Mouse (Mus musculus) brown adipose tissue, adult 24 weeks (tissue): Measurements from ENCODE around the gene Rnaset2a. TPM values are rescaled to one million over a fixed set of nuclear protein-coding genes. Genes with fewer than 3 reads are reported as not detected.
"Not testable (repeated sequence)": the region's sequence is repeated elsewhere in the genome, so short reads cannot be mapped to it uniquely, and the experiment has no call there.

ENCODE experiments used
- H3K27ac ChIP-seq: fragments of 200-500 bp; replicated peaks from 2 replicates; pipeline ENCODE4 v1.5.1; 2012; ENCODE audit warnings: low read depth, mild to moderate bottlenecking, low read length
- H3K4me1 ChIP-seq: fragments of 200-500 bp; 2 replicates; pipeline ENCODE4 v1.6.1; 2012; ENCODE audit warnings: low read length, mixed read lengths; ENCODE audit not compliant: control insufficient read depth, insufficient read depth, insufficient read length
- H3K4me3 ChIP-seq: fragments of 200-500 bp; 2 replicates; pipeline ENCODE4 v1.5.1; 2012; ENCODE audit warnings: low read depth, mild to moderate bottlenecking, low read length, moderate library complexity; ENCODE audit not compliant: insufficient read depth
- polyA plus RNA-seq: library from polyadenylated mRNA; stranded (reverse); fragments of >200 nt; gene quantifications from 2 replicates; pipeline ENCODE4 v1.2.4, GENCODE M21; 2012; ENCODE audit not compliant: missing spikeins, insufficient read depth, insufficient read length

The Rnaset2a gene
- polyA plus RNA-seq = 15.5 and 15.6 TPM in 2 replicates

- H3K4me3 ChIP-seq = peak within 1 kb of the TSS; percentile 70
- not testable (repeated sequence) for H3K27ac ChIP-seq, H3K4me1 ChIP-seq
Measured at GRCm38 (mm10) chr17:8147439-8148316, at the start of gene Rnaset2a, which contains the start of gene Gm49673. Gene Rnaset2a (minus strand): TSS chr17:8148097. Gene Gm49673 (minus strand): TSS chr17:8147788.

GRCm38 (mm10) chr17:8197652-8198051 is 49.8 kb upstream of the Rnaset2a start:
- no peak overlapping the region for H3K27ac ChIP-seq
- no peak overlapping the region for H3K4me3 ChIP-seq
- H3K4me1 ChIP-seq = no peaks in the 10 kb centered on the region

- Histone ChIP-seq H3K4me1 (no peaks in the 10 kb centered on the region), H3K27ac (0 out of 2 replicates have a peak overlapping the region, but pooled peaks have one; percentile 14), H3K4me3 (no peak overlapping the region)
Measured at GRCm38 (mm10) chr17:8195685-8196376, 47.9 kb upstream of the Rnaset2a start.

GRCm38 (mm10) chr17:8193678-8194077 is 45.8 kb upstream of the Rnaset2a start:
- Histone ChIP-seq H3K4me3 (no peak overlapping the region), H3K27ac (no peak overlapping the region), H3K4me1 (no peaks in the 10 kb centered on the region)

GRCm38 (mm10) chr17:8184217-8184616 is 36.3 kb upstream of the Rnaset2a start:
- Histone ChIP-seq H3K4me3 (no peak overlapping the region), H3K27ac (no peak overlapping the region), H3K4me1 (no peaks in the 10 kb centered on the region)

- Histone ChIP-seq H3K4me3 (no peak overlapping the region), H3K27ac (no peak overlapping the region), H3K4me1 (no peaks in the 10 kb centered on the region)
Measured at GRCm38 (mm10) chr17:8183815-8184214, 35.9 kb upstream of the Rnaset2a start.

GRCm38 (mm10) chr17:8177090-8177489 is 29.2 kb upstream of the Rnaset2a start:
- Histone ChIP-seq H3K4me3 (no peak overlapping the region), H3K27ac (no peak overlapping the region), H3K4me1 (no peaks in the 10 kb centered on the region)

GRCm38 (mm10) chr17:8171081-8171480 is 23.2 kb upstream of the Rnaset2a start:
- no peaks in the 10 kb centered on the region for H3K4me1 ChIP-seq
- H3K4me3 ChIP-seq = no peak overlapping the region
- no peak overlapping the region for H3K27ac ChIP-seq

GRCm38 (mm10) chr17:8170331-8170730 is 22.4 kb upstream of the Rnaset2a start:
- no peak overlapping the region for H3K4me3 ChIP-seq
- no peaks in the 10 kb centered on the region for H3K4me1 ChIP-seq
- H3K27ac ChIP-seq = no peak overlapping the region

GRCm38 (mm10) chr17:8167436-8167835 is 19.5 kb upstream of the Rnaset2a start:
- H3K4me1 ChIP-seq, H3K27ac ChIP-seq, H3K4me3 ChIP-seq: not testable (repeated sequence)

GRCm38 (mm10) chr17:8166454-8166853 is 18.6 kb upstream of the Rnaset2a start:
- H3K4me3 ChIP-seq, H3K27ac ChIP-seq, H3K4me1 ChIP-seq: not testable (repeated sequence)

GRCm38 (mm10) chr17:8165977-8166376 is 18.1 kb upstream of the Rnaset2a start:
- H3K4me3 ChIP-seq = peak overlapping the region; percentile 70; the same call in 1 of the 2 replicates
- not testable (repeated sequence) for H3K27ac ChIP-seq, H3K4me1 ChIP-seq

GRCm38 (mm10) chr17:8165608-8165945 is 17.7 kb upstream of the Rnaset2a start:
- H3K4me3 ChIP-seq = peak overlapping the region; percentile 70

GRCm38 (mm10) chr17:8164701-8165607 is 17.1 kb upstream of the Rnaset2a start, which contains the start of gene Fgfr1op:
Gene Fgfr1op (plus strand): TSS chr17:8165501.
- Histone ChIP-seq H3K27ac (peak within 1 kb of the TSS; percentile 15), H3K4me3 (peak within 1 kb of the TSS; percentile 70)
- H3K4me1 ChIP-seq = not testable (repeated sequence)

More at GRCm38 (mm10) chr17:8165608-8165945, 17.7 kb upstream of the Rnaset2a start:
- not testable (repeated sequence) for H3K27ac ChIP-seq, H3K4me1 ChIP-seq

- H3K27ac ChIP-seq, H3K4me3 ChIP-seq, H3K4me1 ChIP-seq: not testable (repeated sequence)
Measured at GRCm38 (mm10) chr17:8160969-8161368, 13.1 kb upstream of the Rnaset2a start.
